Mouse (Mus musculus) liver, embryonic 13.5 days (tissue): ENCODE data around the gene Hgd. TPM values are rescaled to one million over a fixed set of nuclear protein-coding genes. Genes with fewer than 3 reads are reported as not detected.

Experiments
- ATAC-seq: fragments of 200-750 bp; cut with Nextera tagmentation; 2 replicates; pipeline ENCODE4 v1.8.0; 2017; ENCODE audit warnings: low read depth, mild to moderate bottlenecking, moderate number of reproducible peaks, moderate library complexity
- DNase-seq: peaks from one replicate; pipeline ENCODE4 v3.0.0; 2022
- H3K27ac ChIP-seq: fragments of 300-500 bp; sonication (generic); 2 replicates; pipeline ENCODE4 v1.5.1; 2015; ENCODE audit warnings: moderate library complexity, mild to moderate bottlenecking, inconsistent platforms
- H3K27me3 ChIP-seq: fragments of 300-500 bp; sonication (generic); 2 replicates; pipeline ENCODE4 v1.6.1; 2015; ENCODE audit warnings: mild to moderate bottlenecking, inconsistent platforms
- H3K36me3 ChIP-seq: fragments of 300-500 bp; sonication (generic); 2 replicates; pipeline ENCODE4 v1.6.1; 2015; ENCODE audit warnings: mild to moderate bottlenecking, inconsistent platforms
- H3K4me1 ChIP-seq: fragments of 300-500 bp; sonication (generic); replicated peaks from 2 replicates; pipeline ENCODE4 v1.6.1; 2015; ENCODE audit warnings: inconsistent platforms
- H3K4me2 ChIP-seq: fragments of 300-500 bp; sonication (generic); 2 replicates; pipeline ENCODE4 v1.6.1; 2015; ENCODE audit warnings: inconsistent platforms, mild to moderate bottlenecking, moderate library complexity
- H3K4me3 ChIP-seq: fragments of 300-500 bp; sonication (generic); replicated peaks from 2 replicates; pipeline ENCODE4 v1.5.1; 2015; ENCODE audit warnings: mild to moderate bottlenecking, inconsistent platforms
- H3K9ac ChIP-seq: fragments of 300-500 bp; sonication (generic); 2 replicates; pipeline ENCODE4 v1.6.1; 2015; ENCODE audit warnings: mild to moderate bottlenecking, inconsistent platforms
- H3K9me3 ChIP-seq: fragments of 300-500 bp; sonication (generic); replicated peaks from 2 replicates; pipeline ENCODE4 v1.6.1; 2016; ENCODE audit warnings: inconsistent platforms
- WGBS: fragments of 180-500 bp; shearing (Covaris S2); methylation state at CpG from one replicate; pipeline ENCODE4 v1.1.7; 2015; ENCODE audit not compliant: insufficient replicate concordance; 5-methylcytosine and 5-hydroxymethylcytosine counted together
- polyA plus RNA-seq: library from polyadenylated mRNA; unstranded; fragments of >200 nt; fragmentation: Nextera tagmentation; extraction: Ambion mirVana; gene quantifications from 2 replicates; pipeline ENCODE4 v1.2.1, GENCODE M21; 2015

The Hgd gene
- 24.4 and 25.8 TPM in 2 replicates for polyA plus RNA-seq

- H3K36me3 ChIP-seq = no peaks in the 10 kb centered on the region
- ATAC-seq = peak; percentile 24
- peak within 1 kb of the TSS; percentile 26 for H3K4me2 ChIP-seq
- no peak for DNase-seq
- H3K27ac ChIP-seq = peak within 1 kb of the TSS; percentile 68
- 32% methylated on average over 4 of the region's 4 CpGs for whole genome bisulfite sequencing
- H3K4me3 ChIP-seq = peak within 1 kb of the TSS; percentile 24
- H3K9me3 ChIP-seq = no peaks in the 10 kb centered on the region
- H3K9ac ChIP-seq = no peak within 1 kb of the TSS
- H3K27me3 ChIP-seq = peaks cover 3% of the 10 kb centered on the region; the same call in 1 of the 2 replicates
- peaks cover 10% of the 10 kb centered on the region for H3K4me1 ChIP-seq
Observed at GRCm38 (mm10) chr16:37579994-37580393, at the start of gene Hgd. TSS of gene Hgd (plus strand) at chr16:37580153.

DNA sequence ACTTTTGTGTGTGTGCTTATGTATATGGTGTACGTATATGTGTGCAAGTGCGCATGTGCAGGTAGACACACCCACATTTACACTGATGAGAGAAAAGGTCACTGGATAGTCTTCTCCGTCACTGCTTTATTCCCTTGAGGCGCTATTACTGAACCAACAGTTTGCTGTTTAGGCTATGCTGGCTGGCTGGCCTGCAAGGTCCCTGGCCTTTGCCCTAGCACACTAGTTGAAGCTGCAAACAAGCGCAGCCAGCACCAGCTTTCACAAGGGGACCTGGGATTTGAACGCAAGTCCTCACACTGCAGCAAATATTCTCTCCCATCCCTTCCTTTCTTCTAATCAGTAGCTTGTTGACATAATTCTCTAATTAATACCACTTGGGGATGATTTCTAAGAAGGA, 49.8 kb upstream of the Hgd start:
- H3K27me3 ChIP-seq = no peaks in the 10 kb centered on the region
- no peak for ATAC-seq
- H3K4me2 ChIP-seq = no peak overlapping the region
- no peaks in the 10 kb centered on the region for H3K9me3 ChIP-seq
- WGBS = 74% methylated on average over 6 of the region's 6 CpGs
- peaks cover 25% of the 10 kb centered on the region for H3K4me1 ChIP-seq
- no peak overlapping the region for H3K9ac ChIP-seq
- H3K36me3 ChIP-seq = peaks cover 31% of the 10 kb centered on the region
- H3K27ac ChIP-seq = no peak overlapping the region
- H3K4me3 ChIP-seq = no peak overlapping the region
- no peak for DNase-seq

GRCm38 (mm10) chr16:37532046-37532445, 47.9 kb upstream of the Hgd start:
- 83% methylated on average over 1 of the region's 1 CpGs for WGBS

GRCm38 (mm10) chr16:37533369-37534068, 46.4 kb upstream of the Hgd start:
- no peaks in the 10 kb centered on the region for H3K9me3 ChIP-seq
- H3K4me2 ChIP-seq = no peak overlapping the region
- H3K36me3 ChIP-seq = peaks cover 24% of the 10 kb centered on the region
- H3K27ac ChIP-seq = no peak overlapping the region
- H3K9ac ChIP-seq = no peak overlapping the region
- DNase-seq (no peak), ATAC-seq (0 out of 2 replicates have a peak, but pooled peaks have one; percentile 43)
- no peak overlapping the region for H3K4me3 ChIP-seq
- H3K27me3 ChIP-seq = no peaks in the 10 kb centered on the region
- peaks cover 39% of the 10 kb centered on the region for H3K4me1 ChIP-seq
- 37% methylated on average over 8 of the region's 8 CpGs for WGBS

More at GRCm38 (mm10) chr16:37532046-37532445, 47.9 kb upstream of the Hgd start:
- Histone ChIP-seq H3K27me3 (no peaks in the 10 kb centered on the region), H3K9ac (no peak overlapping the region), H3K4me1 (peaks cover 27% of the 10 kb centered on the region), H3K36me3 (peaks cover 24% of the 10 kb centered on the region), H3K4me3 (no peak overlapping the region), H3K4me2 (no peak overlapping the region), H3K9me3 (no peaks in the 10 kb centered on the region), H3K27ac (no peak overlapping the region)
- no peak for ATAC-seq
- DNase-seq = no peak

DNA sequence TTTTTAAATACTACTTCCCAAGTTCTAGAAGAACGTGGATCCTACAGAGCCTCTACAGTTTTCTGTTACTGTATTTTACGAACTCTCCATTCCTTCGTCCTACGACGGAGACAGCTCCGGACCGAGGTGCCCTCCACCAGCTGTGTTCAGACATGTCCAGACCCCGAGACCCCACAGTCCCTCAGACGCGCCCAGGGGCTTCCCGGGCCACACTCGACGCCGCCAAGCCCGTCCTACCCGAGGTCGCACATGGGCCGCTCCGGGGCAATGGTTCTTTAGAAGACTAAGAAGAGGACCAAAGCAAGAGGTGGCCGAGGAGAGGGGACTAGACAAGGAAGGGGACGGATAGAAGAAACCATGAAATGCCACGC, 40.7 kb upstream of the Hgd start:
- H3K4me3 ChIP-seq = peak overlapping the region; percentile 79
- DNase-seq = no peak
- WGBS = under 1% methylated on average over 22 of the region's 22 CpGs
- no peaks in the 10 kb centered on the region for H3K27me3 ChIP-seq
- no peaks in the 10 kb centered on the region for H3K9me3 ChIP-seq
- peak overlapping the region; percentile 88 for H3K9ac ChIP-seq
- peaks cover 19% of the 10 kb centered on the region for H3K36me3 ChIP-seq
- peak; percentile 56 for ATAC-seq
- H3K27ac ChIP-seq = peak overlapping the region; percentile 70
- H3K4me1 ChIP-seq = peaks cover 32% of the 10 kb centered on the region
- H3K4me2 ChIP-seq = peak overlapping the region; percentile 92

GRCm38 (mm10) chr16:37539611-37540580, 40.1 kb upstream of the Hgd start, which contains the start of the genes Gtf2e1 and Rabl3:
TSS of gene Gtf2e1 (minus strand) at chr16:37539789.
TSS of gene Rabl3 (plus strand) at chr16:37539885.
- DNase-seq (peak; percentile 95), ATAC-seq (peak; percentile 98)
- Histone ChIP-seq H3K36me3 (peaks cover 18% of the 10 kb centered on the region), H3K4me3 (peak within 1 kb of the TSS; percentile 79), H3K9me3 (no peaks in the 10 kb centered on the region), H3K27ac (peak within 1 kb of the TSS; percentile 70), H3K27me3 (no peaks in the 10 kb centered on the region), H3K9ac (peak within 1 kb of the TSS; percentile 88), H3K4me2 (peak within 1 kb of the TSS; percentile 92), H3K4me1 (peaks cover 27% of the 10 kb centered on the region)
- WGBS = 1% methylated on average over 41 of the region's 41 CpGs

GRCm38 (mm10) chr16:37540776-37541175, 39.2 kb upstream of the Hgd start:
- Histone ChIP-seq H3K4me3 (peak overlapping the region; percentile 79), H3K4me2 (peak overlapping the region; percentile 80), H3K9me3 (no peaks in the 10 kb centered on the region), H3K27ac (no peak overlapping the region), H3K4me1 (peaks cover 27% of the 10 kb centered on the region), H3K36me3 (peaks cover 10% of the 10 kb centered on the region; the same call in 1 of the 2 replicates), H3K27me3 (no peaks in the 10 kb centered on the region), H3K9ac (peak overlapping the region; percentile 75)
- no peak for ATAC-seq
- 73% methylated on average over 6 of the region's 6 CpGs for WGBS
- no peak for DNase-seq

- no peak overlapping the region for H3K27ac ChIP-seq
- H3K4me1 ChIP-seq = no peaks in the 10 kb centered on the region; the same call in 1 of the 2 replicates
- 74% methylated on average over 5 of the region's 5 CpGs for WGBS
- H3K4me3 ChIP-seq = no peak overlapping the region
- H3K36me3 ChIP-seq = 0 out of 2 replicates have a peak, but pooled peaks cover 10% of the 10 kb centered on the region
- H3K9ac ChIP-seq = no peak overlapping the region
- H3K9me3 ChIP-seq = no peaks in the 10 kb centered on the region
- no peaks in the 10 kb centered on the region for H3K27me3 ChIP-seq
- ATAC-seq (no peak), DNase-seq (no peak)
- no peak overlapping the region for H3K4me2 ChIP-seq
Observed at GRCm38 (mm10) chr16:37546312-37546711, 33.6 kb upstream of the Hgd start.

DNA sequence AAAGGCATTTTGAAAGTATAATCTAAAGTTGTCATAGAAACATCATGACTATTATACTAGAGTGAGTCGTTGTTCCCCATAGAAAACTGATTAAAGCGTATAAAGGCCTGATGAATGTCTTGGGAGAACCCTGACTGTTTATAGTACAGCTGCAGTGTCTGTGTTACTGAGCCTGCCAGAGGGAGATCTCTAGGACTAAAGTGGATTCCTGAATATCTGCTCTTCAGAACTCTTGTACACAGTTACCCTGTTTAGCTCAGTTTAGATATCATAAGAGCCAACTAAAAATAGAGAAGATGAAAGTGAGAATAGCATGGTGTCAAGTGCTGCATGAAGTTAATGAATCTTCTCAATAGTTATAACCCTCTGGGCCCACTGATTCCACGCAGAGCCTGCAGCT, 29.7 kb upstream of the Hgd start:
- WGBS = 84% methylated on average over 3 of the region's 3 CpGs
- ATAC-seq = no peak
- Histone ChIP-seq H3K9me3 (no peaks in the 10 kb centered on the region), H3K4me3 (no peak overlapping the region), H3K9ac (no peak overlapping the region), H3K27me3 (no peaks in the 10 kb centered on the region), H3K4me1 (peaks cover 3% of the 10 kb centered on the region; the same call in 1 of the 2 replicates), H3K4me2 (no peak overlapping the region), H3K36me3 (0 out of 2 replicates have a peak, but pooled peaks cover 2% of the 10 kb centered on the region), H3K27ac (no peak overlapping the region)
- no peak for DNase-seq

DNA sequence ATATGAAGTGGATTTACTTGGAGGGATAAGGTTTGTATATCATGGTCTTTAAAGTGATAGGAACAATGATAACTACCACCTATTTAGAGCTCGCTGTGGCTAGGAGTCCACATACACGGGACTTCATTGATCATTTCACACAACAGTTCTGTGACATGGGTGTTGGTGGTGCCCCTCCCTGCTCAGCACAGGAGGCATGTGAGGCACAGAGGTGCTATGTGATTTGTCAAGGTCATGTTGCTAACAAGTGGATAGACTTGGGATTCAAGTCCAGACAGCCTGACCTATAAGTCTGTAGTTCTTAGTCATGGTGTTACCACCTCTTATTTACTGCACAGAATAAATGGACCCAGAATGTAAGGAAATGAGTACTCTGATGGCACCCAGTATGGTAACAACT, 29.0 kb upstream of the Hgd start:
- no peaks in the 10 kb centered on the region for H3K9me3 ChIP-seq

DNA sequence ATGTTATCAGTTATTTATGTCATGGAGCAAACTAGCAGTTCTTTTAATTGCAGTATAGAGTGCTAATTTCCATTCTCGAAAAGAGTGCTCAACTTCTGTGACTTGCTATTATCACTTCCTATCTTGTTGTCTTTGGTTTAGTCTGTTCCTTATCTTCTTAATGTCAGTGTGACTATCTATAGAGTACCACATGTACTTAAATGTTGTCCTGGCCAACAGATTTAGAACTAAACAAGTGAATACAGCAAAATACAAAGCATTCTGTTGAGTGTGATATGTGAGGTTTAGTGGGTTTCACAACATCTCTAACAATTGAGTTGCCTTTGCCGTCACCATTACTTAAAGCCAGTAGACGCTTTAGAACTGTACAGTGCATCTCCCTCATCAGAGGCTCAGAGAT, 27.1 kb upstream of the Hgd start:
- ATAC-seq (no peak), DNase-seq (no peak)
- no peak overlapping the region for H3K27ac ChIP-seq
- H3K4me2 ChIP-seq = no peak overlapping the region
- H3K9me3 ChIP-seq = no peaks in the 10 kb centered on the region
- H3K4me1 ChIP-seq = peaks cover 3% of the 10 kb centered on the region; the same call in 1 of the 2 replicates
- H3K27me3 ChIP-seq = no peaks in the 10 kb centered on the region
- H3K9ac ChIP-seq = no peak overlapping the region
- no peak overlapping the region for H3K4me3 ChIP-seq
- peaks cover 16% of the 10 kb centered on the region for H3K36me3 ChIP-seq
- 50% methylated on average over 3 of the region's 3 CpGs for WGBS

More for the DNA sequence above, 29.0 kb upstream of the Hgd start:
- H3K4me1 ChIP-seq = peaks cover 3% of the 10 kb centered on the region; the same call in 1 of the 2 replicates
- no peak for ATAC-seq
- H3K4me2 ChIP-seq = no peak overlapping the region
- H3K4me3 ChIP-seq = no peak overlapping the region
- 75% methylated on average over 2 of the region's 2 CpGs for WGBS
- no peak overlapping the region for H3K27ac ChIP-seq
- no peaks in the 10 kb centered on the region for H3K27me3 ChIP-seq
- DNase-seq = no peak
- no peak overlapping the region for H3K9ac ChIP-seq
- H3K36me3 ChIP-seq = 0 out of 2 replicates have a peak, but pooled peaks cover 2% of the 10 kb centered on the region
